Mouse (Mus musculus) inflammation-experienced regulatory T-cells, adult 6 months (primary cell): Measurements from ENCODE around the gene Capn5. TPM values are rescaled to one million over a fixed set of nuclear protein-coding genes. Genes with fewer than 3 reads are reported as not detected.

ENCODE experiments used
- ATAC-seq: one replicate; pipeline ENCODE4 v1.8.0; 2017
- polyA plus RNA-seq, 3 experiments: library from polyadenylated mRNA; unstranded; fragments of 100-300 nt; shearing (Covaris generic); gene quantifications; one replicate each; pipeline ENCODE4 v1.2.1; 2017

Gene Capn5
- polyA plus RNA-seq, 3 experiments from 2014 or later: 0.77 to 3.2 (median 2.4) TPM

GRCm38 (mm10) chr7:98148721-98149407 lies 29.2 kb downstream of the Capn5 start:
- no peak for ATAC-seq

GRCm38 (mm10) chr7:98147766-98148165 lies 30.3 kb downstream of the Capn5 start:
- no peak for ATAC-seq

GRCm38 (mm10) chr7:98146447-98146845 lies 31.6 kb downstream of the Capn5 start:
- ATAC-seq: no peak

GRCm38 (mm10) chr7:98145842-98146446 lies 32.1 kb downstream of the Capn5 start:
- ATAC-seq: no peak

- ATAC-seq: no peak
Observed at GRCm38 (mm10) chr7:98145402-98145801, 32.7 kb downstream of the Capn5 start, which contains the start of gene Omp. Omp (minus strand) TSS chr7:98145502.

GRCm38 (mm10) chr7:98142648-98143047 lies 35.4 kb downstream of the Capn5 start:
- ATAC-seq: no peak

GRCm38 (mm10) chr7:98142247-98142646 lies 35.8 kb downstream of the Capn5 start:
- no peak for ATAC-seq

GRCm38 (mm10) chr7:98141206-98141605 lies 36.9 kb downstream of the Capn5 start:
- ATAC-seq: no peak

- ATAC-seq: no peak
Observed at GRCm38 (mm10) chr7:98140597-98140996, 37.5 kb downstream of the Capn5 start.

GRCm38 (mm10) chr7:98139216-98139615 lies 38.9 kb downstream of the Capn5 start:
- no peak for ATAC-seq

- no peak for ATAC-seq
Observed at GRCm38 (mm10) chr7:98137995-98138394, 40.1 kb downstream of the Capn5 start.

- ATAC-seq: no peak
Observed at GRCm38 (mm10) chr7:98137583-98137982, 40.5 kb downstream of the Capn5 start.

- no peak for ATAC-seq
Observed at GRCm38 (mm10) chr7:98131751-98132150, 46.3 kb downstream of the Capn5 start.

GRCm38 (mm10) chr7:98125473-98125872 lies 52.6 kb downstream of the Capn5 start:
- ATAC-seq: no peak

GRCm38 (mm10) chr7:98124701-98125100 lies 53.4 kb downstream of the Capn5 start:
- ATAC-seq: no peak

- ATAC-seq: no peak
Observed at GRCm38 (mm10) chr7:98121673-98122072, 56.4 kb downstream of the Capn5 start.

- ATAC-seq: no peak
Observed at GRCm38 (mm10) chr7:98121241-98121640, 56.8 kb downstream of the Capn5 start.

- peak; percentile 88 for ATAC-seq
Observed at GRCm38 (mm10) chr7:98120325-98120724, 57.7 kb downstream of the Capn5 start.

GRCm38 (mm10) chr7:98119961-98120232 lies 58.2 kb downstream of the Capn5 start:
- no peak for ATAC-seq

GRCm38 (mm10) chr7:98119179-98119960 lies 58.7 kb downstream of the Capn5 start, which contains the start of gene Myo7a:
Myo7a (minus strand) TSS chr7:98119524.
- no peak for ATAC-seq

- no peak for ATAC-seq
Observed at GRCm38 (mm10) chr7:98117012-98117660, 60.9 kb downstream of the Capn5 start.

- no peak for ATAC-seq
Observed at GRCm38 (mm10) chr7:98114656-98115055, 63.4 kb downstream of the Capn5 start.

GRCm38 (mm10) chr7:98111233-98111632 lies 66.8 kb downstream of the Capn5 start:
- no peak for ATAC-seq
